Mouse (Mus musculus): ENCODE results near the gene Gmds. TPM values are rescaled to one million over a fixed set of nuclear protein-coding genes. Genes with fewer than 3 reads are reported as not detected.

The Gmds gene
- polyA plus RNA-seq, 1 experiment, result 11.3 TPM

DNA sequence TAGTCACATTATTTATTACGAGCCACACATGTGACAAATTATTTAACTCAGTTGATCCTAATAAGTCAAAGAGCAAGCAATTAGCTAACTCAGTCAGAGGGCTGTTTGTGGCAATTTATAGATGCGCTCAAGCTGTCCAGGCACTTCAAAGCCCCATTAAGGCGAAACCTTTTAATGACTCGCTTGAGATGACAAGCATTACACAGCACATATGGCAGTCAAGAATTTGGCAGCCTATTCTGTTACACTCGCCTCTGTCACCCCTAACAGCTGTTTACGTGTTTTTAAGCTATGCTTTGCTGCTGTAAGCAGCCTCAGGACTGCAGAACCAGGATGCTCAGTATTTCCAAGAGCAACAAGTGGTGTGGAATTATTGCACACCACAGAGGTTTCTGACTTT, 283.2 kb downstream of the Gmds start:
- H3K4me1 ChIP-seq (ENCODE audit: control insufficient read depth, insufficient read depth, low read length), result no peaks in the 10 kb centered on the region
- H3K27ac ChIP-seq (ENCODE audit: insufficient read depth, low read length), result no peak overlapping the region
- no peak for TF ChIP-seq POLR2A (IDR thresholded peaks at IDR 0.05; ENCODE audit: extremely low read depth, insufficient read depth, low read length)
- no peak for TF ChIP-seq CTCF (IDR thresholded peaks at IDR 0.05; ENCODE audit: extremely low read depth, insufficient read depth, low read length)
- no peak overlapping the region for H3K4me3 ChIP-seq (ENCODE audit: insufficient read depth, low read length)

DNA sequence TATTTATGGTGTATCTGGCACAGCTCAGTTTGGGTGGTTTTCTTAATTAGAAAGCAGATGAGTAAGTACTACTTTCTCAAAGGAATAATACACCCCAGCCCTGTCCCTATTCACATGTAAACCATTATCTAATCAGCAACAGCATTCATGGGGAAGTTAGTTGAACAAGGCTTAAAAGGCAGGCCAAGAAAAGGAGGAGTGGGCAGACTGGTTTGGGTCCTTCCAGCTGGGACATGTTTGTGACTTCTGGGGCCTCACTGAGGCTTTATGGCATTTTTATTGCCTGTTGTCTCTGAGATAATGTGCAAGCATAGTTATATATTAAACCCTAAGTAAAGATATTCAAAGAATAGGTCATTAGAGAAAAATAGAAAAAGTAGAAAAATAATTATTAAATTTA, 285.0 kb downstream of the Gmds start:
- no peak overlapping the region for H3K4me3 ChIP-seq (ENCODE audit: insufficient read depth, low read length)
- no peak overlapping the region for H3K27ac ChIP-seq (ENCODE audit: insufficient read depth, low read length)
- TF ChIP-seq POLR2A (IDR thresholded peaks at IDR 0.05; ENCODE audit: extremely low read depth, insufficient read depth, low read length), result no peak
- TF ChIP-seq CTCF (IDR thresholded peaks at IDR 0.05; ENCODE audit: extremely low read depth, insufficient read depth, low read length), result no peak
- H3K4me1 ChIP-seq (ENCODE audit: control insufficient read depth, insufficient read depth, low read length), result no peaks in the 10 kb centered on the region

DNA sequence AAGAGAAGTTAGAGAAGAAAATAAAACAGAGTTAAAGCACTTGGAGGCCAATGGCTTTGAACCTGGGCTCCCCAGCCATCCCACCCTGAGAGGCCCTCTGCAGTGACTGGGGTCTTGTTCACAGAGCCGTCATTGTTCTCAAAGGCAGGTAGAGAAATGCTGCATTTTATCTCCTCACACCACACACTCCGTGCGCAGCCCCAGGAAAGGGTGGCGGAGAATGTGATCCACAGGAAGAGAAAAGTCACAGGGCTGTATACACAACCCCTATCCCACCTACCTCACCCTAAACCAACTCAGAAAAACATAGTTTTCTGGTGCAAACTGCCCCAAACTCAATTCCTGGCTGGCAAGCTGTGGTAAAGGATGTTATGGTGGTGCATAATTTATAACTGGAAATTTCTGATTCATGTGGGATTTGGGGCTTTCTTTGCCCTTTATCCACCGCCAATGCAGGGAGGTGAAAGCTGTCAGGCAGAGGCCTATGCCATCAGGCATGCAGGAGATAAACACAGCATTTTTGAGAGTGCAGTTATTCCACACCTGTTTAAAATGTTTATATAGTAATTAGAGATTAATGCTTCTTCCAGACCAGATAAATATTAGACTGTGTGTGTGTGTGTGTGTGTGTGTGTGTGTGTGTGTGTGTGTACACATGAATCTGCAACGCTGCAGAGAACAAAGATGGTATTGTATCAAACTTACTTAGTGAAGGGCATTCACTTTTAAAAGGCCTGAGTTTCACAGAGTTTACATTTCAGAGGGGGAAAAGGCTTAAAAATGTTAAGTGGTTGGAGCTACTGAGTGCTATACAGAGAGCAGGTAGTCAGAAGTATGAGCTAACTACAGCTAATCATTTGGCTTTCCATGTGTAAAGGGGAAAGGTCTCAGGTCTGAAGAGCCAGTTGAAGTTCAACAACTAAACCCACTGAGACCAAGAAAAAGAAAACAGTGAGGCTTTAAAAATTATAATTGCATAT, 290.3 kb downstream of the Gmds start:
- Histone ChIP-seq H3K27ac (ENCODE audit: insufficient read depth, low read length) (no peak overlapping the region), H3K4me1 (ENCODE audit: control insufficient read depth, insufficient read depth, low read length) (no peaks in the 10 kb centered on the region), H3K4me3 (ENCODE audit: insufficient read depth, low read length) (no peak overlapping the region)
- TF ChIP-seq CTCF (IDR thresholded peaks at IDR 0.05; ENCODE audit: extremely low read depth, insufficient read depth, low read length), result no peak
- no peak for TF ChIP-seq POLR2A (IDR thresholded peaks at IDR 0.05; ENCODE audit: extremely low read depth, insufficient read depth, low read length)

DNA sequence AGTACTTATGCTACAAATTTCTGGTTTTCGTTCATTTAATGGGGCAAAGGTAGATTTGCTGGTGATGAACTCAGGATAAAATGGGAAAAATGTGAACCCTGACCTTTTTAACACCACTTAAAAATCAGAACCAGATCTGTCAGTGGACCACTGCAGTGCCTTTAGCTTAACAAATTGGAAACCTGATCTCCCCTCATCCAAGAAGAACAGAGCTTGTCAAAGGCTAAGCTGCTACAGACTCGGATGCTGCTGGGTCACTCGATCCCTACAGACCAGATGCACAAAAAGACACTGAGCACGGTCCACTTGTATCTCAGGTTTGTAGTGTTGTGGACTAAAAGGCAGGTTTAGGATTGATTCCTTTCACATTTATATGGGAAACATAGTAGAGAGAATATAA, 291.6 kb downstream of the Gmds start:
- Histone ChIP-seq H3K4me3 (ENCODE audit: insufficient read depth, low read length) (no peak overlapping the region), H3K4me1 (ENCODE audit: control insufficient read depth, insufficient read depth, low read length) (no peaks in the 10 kb centered on the region), H3K27ac (ENCODE audit: insufficient read depth, low read length) (no peak overlapping the region)
- no peak for TF ChIP-seq POLR2A (IDR thresholded peaks at IDR 0.05; ENCODE audit: extremely low read depth, insufficient read depth, low read length)
- no peak for TF ChIP-seq CTCF (IDR thresholded peaks at IDR 0.05; ENCODE audit: extremely low read depth, insufficient read depth, low read length)

DNA sequence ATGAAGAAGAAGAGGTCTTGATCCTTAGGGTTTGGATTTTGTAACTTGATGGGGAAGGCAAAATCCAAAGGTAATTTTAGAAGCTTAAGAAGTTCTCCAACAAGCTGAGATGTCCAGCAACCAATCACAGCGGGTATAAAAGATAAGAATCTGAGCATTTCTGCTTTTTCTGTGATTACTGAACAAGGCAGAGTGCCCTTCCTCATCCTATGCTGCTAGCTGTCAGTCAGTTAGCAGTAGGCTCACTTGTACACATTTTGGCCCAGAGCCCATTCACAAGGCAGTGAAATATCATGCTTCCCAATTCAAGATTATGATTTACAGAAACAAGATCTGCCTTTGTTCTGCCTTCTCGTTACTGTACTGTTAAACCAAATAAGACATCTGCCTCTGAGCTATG, 295.8 kb downstream of the Gmds start:
- Histone ChIP-seq H3K4me1 (ENCODE audit: control insufficient read depth, insufficient read depth, low read length) (no peaks in the 10 kb centered on the region), H3K4me3 (ENCODE audit: insufficient read depth, low read length) (no peak overlapping the region), H3K27ac (ENCODE audit: insufficient read depth, low read length) (no peak overlapping the region)
- TF ChIP-seq CTCF (IDR thresholded peaks at IDR 0.05; ENCODE audit: extremely low read depth, insufficient read depth, low read length), result no peak
- TF ChIP-seq POLR2A (IDR thresholded peaks at IDR 0.05; ENCODE audit: extremely low read depth, insufficient read depth, low read length), result no peak

DNA sequence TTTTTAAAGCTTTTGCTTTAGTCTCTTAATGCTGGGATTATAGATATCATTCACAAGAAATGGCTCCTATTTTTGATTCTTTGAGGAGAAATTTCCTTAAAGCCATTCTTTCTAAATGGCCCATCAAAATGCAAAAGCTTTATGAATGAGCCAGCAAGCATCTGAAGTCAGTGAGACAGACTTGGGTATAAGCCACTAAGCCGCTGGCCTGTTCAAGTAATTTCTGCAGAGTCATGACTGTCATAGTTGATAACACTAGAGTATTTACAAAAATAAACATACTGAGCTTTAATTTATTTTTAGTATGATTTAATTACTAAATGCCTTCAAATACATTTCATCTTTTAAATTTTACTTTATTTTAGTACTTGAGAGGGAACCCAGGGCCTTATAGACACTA, 297.7 kb downstream of the Gmds start:
- Histone ChIP-seq H3K27ac (ENCODE audit: insufficient read depth, low read length) (no peak overlapping the region), H3K4me3 (ENCODE audit: insufficient read depth, low read length) (no peak overlapping the region)
- TF ChIP-seq POLR2A (IDR thresholded peaks at IDR 0.05; ENCODE audit: extremely low read depth, insufficient read depth, low read length) (no peak), CTCF (IDR thresholded peaks at IDR 0.05; ENCODE audit: extremely low read depth, insufficient read depth, low read length) (no peak)

DNA sequence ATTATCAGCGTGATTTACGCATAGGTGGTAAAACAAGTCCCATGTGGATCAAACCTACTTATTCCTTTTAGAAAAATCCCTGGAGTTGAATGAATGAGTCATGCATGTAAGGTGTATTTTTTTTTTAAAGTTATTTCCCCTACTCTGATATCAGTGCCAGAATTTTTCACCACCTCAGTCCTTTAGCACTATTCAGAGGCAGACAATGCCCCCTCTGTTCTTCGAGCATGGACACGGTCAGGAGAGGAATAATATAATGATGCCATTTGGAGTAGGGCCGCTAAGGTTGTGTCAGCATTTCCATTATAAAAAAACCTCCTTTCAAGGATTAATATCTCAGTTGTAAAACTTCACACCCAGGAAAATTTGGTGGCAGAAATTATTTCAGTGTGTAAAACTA, 301.6 kb downstream of the Gmds start:
- no peak for TF ChIP-seq CTCF (IDR thresholded peaks at IDR 0.05; ENCODE audit: extremely low read depth, insufficient read depth, low read length)
- no peak for TF ChIP-seq POLR2A (IDR thresholded peaks at IDR 0.05; ENCODE audit: extremely low read depth, insufficient read depth, low read length)
- Histone ChIP-seq H3K27ac (ENCODE audit: insufficient read depth, low read length) (no peak overlapping the region), H3K4me1 (ENCODE audit: control insufficient read depth, insufficient read depth, low read length) (no peaks in the 10 kb centered on the region)

More for the DNA sequence above, 297.7 kb downstream of the Gmds start:
- H3K4me1 ChIP-seq (ENCODE audit: control insufficient read depth, insufficient read depth, low read length), result no peaks in the 10 kb centered on the region

DNA sequence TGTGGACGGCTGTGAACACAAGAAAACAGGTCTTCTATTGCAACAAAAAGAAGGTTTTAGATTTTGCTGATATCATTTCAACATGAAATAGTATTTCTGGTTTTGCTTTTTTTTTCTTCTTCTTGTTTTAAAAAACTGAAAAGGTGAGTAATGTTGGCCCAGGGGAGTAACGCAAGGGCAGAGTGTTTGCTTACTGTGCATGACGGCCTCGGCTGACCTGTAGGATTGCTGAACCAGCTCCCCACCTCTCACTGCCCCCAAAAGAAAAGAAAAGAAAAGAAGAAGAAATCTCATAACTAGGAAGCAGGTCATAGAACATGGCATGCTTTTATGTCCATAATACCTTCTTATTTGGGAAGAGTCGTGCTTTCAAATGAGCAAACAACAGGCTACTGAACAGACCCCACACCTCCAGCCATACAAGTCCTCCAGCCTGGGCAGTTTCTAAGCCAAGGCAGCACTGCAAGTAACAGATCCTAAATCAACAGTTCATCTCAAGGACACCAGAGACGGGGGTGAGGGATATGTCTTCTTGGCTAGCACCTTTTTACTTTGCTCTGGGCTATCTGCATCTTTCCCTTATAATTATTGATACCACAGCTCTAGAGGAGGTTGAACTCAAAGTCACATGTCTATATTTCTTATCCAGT, 303.6 kb downstream of the Gmds start:
- TF ChIP-seq POLR2A (IDR thresholded peaks at IDR 0.05; ENCODE audit: extremely low read depth, insufficient read depth, low read length) (no peak), CTCF (IDR thresholded peaks at IDR 0.05; ENCODE audit: extremely low read depth, insufficient read depth, low read length) (no peak)
- Histone ChIP-seq H3K4me3 (ENCODE audit: insufficient read depth, low read length) (no peak overlapping the region), H3K27ac (ENCODE audit: insufficient read depth, low read length) (no peak overlapping the region), H3K4me1 (ENCODE audit: control insufficient read depth, insufficient read depth, low read length) (no peaks in the 10 kb centered on the region)

More for the DNA sequence above, 301.6 kb downstream of the Gmds start:
- no peak overlapping the region for H3K4me3 ChIP-seq (ENCODE audit: insufficient read depth, low read length)

DNA sequence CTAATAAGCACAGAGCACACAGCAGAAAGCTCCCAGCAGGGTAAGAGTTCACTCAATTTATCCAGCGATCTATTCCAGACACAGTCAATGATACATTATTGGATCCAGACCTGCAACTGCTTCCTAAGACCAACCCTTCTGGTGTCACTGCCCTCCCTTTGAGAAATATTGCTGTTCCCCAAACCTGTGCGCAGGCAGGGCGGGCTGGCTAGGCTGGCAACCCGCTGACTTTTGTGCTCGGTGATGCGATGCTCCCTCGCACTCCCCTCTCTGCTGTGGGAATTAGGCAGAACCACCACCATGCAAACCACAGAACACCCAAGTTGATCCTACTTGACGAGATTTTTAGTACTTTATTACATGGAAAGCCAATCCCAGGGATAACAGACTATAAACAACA, 304.4 kb downstream of the Gmds start:
- TF ChIP-seq POLR2A (IDR thresholded peaks at IDR 0.05; ENCODE audit: extremely low read depth, insufficient read depth, low read length) (no peak), CTCF (IDR thresholded peaks at IDR 0.05; ENCODE audit: extremely low read depth, insufficient read depth, low read length) (no peak)
- Histone ChIP-seq H3K4me1 (ENCODE audit: control insufficient read depth, insufficient read depth, low read length) (no peaks in the 10 kb centered on the region), H3K27ac (ENCODE audit: insufficient read depth, low read length) (no peak overlapping the region), H3K4me3 (ENCODE audit: insufficient read depth, low read length) (no peak overlapping the region)
